Mouse (Mus musculus): ENCODE measurements around the gene Tas2r109. TPM values are rescaled to one million over a fixed set of nuclear protein-coding genes. Genes with fewer than 3 reads are reported as not detected.
"Not testable (repeated sequence)": the region's sequence is repeated elsewhere in the genome, so short reads cannot be mapped to it uniquely, and the experiment has no call there.

Gene Tas2r109
- not detected in 2 replicates for polyA plus RNA-seq (2014; fragmentation: Nextera tagmentation; extraction: Ambion mirVana)

DNA sequence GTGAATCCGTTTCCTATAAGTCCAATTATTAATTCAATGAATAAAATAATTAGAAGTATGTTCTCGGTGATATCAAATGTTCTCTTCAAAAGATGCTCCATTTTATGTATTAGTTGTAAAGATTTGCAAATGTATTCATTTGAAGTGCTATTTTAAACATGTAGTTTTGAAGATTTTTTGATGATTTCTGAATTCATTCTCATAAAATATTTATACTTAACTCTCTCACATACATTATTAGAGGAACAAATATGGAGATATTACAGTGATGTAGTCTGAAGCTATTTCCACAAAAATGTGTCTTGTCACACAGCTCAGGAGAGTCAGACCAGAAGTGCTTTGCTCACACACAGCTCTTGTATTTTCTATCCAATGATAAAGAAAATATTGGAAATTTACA lies at the start of gene Tas2r109:
Gene Tas2r109 (minus strand): TSS at position 101 of the 400 bp plus-strand sequence.
- no peak for DNase-seq (ENCODE audit: low spot score)
- no peaks in the 10 kb centered on the region for H3K27me3 ChIP-seq (replicated peaks; ENCODE audit: control insufficient read depth, insufficient read depth, low read length)

DNA sequence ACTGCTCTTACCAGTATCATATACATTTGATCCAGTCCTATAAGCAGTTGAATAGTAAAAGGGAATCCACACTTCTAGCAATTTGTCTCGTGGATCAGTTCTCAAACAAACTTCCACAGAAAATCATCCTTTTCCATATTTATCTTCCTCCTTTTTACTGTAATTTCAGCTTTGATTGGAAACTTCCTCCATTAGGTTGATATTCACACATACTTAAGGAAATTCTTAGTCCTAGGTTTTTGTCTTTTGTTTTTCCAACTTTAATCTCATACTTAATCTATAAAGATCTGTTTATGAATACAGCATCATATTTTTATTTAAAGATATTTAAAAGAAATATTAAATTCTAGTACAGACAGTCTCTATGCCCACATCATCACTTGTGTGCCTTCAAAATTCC lies 22.9 kb downstream of the Tas2r109 start, which contains the start of gene Tas2r131:
Gene Tas2r131 (minus strand): TSS at position 101 of the 400 bp plus-strand sequence.
- Histone ChIP-seq H3K36me3 (ENCODE audit: control insufficient read depth, insufficient read depth, low read length) (no peaks in the 10 kb centered on the region), H3K4me1 (ENCODE audit: control insufficient read depth, insufficient read depth, low read length) (no peaks in the 10 kb centered on the region), H3K27me3 (replicated peaks; ENCODE audit: control insufficient read depth, insufficient read depth, low read length) (no peaks in the 10 kb centered on the region), H3K27ac (replicated peaks; ENCODE audit: low read depth, low read length) (no peak within 1 kb of the TSS), H3K9me3 (ENCODE audit: control insufficient read depth, low read length) (no peaks in the 10 kb centered on the region), H3K9ac (ENCODE audit: low read depth, low read length) (no peak within 1 kb of the TSS), H3K4me3 (ENCODE audit: low read depth, low read length) (no peak within 1 kb of the TSS), H3K4me2 (ENCODE audit: low read depth, low read length) (no peak within 1 kb of the TSS)
- no peak for ATAC-seq (ENCODE audit: low read depth)
- no peak for DNase-seq (ENCODE audit: low spot score)
- whole genome bisulfite sequencing = 69% methylated on average over 1 of the region's 1 CpGs

More for the DNA sequence above, at the start of gene Tas2r109:
- Histone ChIP-seq H3K9me3 (ENCODE audit: control insufficient read depth, low read length) (no peaks in the 10 kb centered on the region), H3K36me3 (ENCODE audit: control insufficient read depth, insufficient read depth, low read length) (no peaks in the 10 kb centered on the region), H3K4me3 (ENCODE audit: low read depth, low read length) (no peak within 1 kb of the TSS), H3K4me2 (ENCODE audit: low read depth, low read length) (no peak within 1 kb of the TSS), H3K27ac (replicated peaks; ENCODE audit: low read depth, low read length) (no peak within 1 kb of the TSS), H3K9ac (ENCODE audit: low read depth, low read length) (no peak within 1 kb of the TSS), H3K4me1 (ENCODE audit: control insufficient read depth, insufficient read depth, low read length) (no peaks in the 10 kb centered on the region)
- ATAC-seq (ENCODE audit: low read depth) = no peak
- WGBS = 78% methylated on average over 2 of the region's 2 CpGs

DNA sequence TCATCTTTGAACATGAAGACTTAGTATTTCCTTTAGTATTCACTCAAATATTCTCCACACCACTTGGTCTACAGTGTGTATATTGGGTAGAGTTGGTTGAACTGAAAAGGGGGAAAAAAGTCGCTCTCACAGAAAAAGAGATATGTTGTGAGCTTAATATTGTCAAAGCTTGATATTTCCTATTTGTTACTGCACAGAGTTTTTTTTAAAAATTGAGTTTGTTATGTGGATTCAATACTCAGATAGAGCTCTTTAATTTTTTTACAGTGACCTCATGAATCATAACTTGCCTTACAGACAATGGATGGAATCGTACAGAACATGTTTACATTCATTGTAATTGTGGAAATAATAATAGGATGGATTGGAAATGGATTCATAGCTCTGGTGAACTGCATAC lies 30.0 kb downstream of the Tas2r109 start, which contains the start of gene Tas2r129:
Gene Tas2r129 (plus strand): TSS at position 301 of the 400 bp plus-strand sequence.
- WGBS = 69% methylated on average over 2 of the region's 2 CpGs
- H3K4me2 ChIP-seq (ENCODE audit: low read depth, low read length) = no peak within 1 kb of the TSS
- no peaks in the 10 kb centered on the region for H3K36me3 ChIP-seq (ENCODE audit: control insufficient read depth, insufficient read depth, low read length)
- H3K27ac ChIP-seq (replicated peaks; ENCODE audit: low read depth, low read length) = no peak within 1 kb of the TSS
- H3K9ac ChIP-seq (ENCODE audit: low read depth, low read length) = no peak within 1 kb of the TSS
- no peaks in the 10 kb centered on the region for H3K27me3 ChIP-seq (replicated peaks; ENCODE audit: control insufficient read depth, insufficient read depth, low read length)
- H3K4me3 ChIP-seq (ENCODE audit: low read depth, low read length) = no peak within 1 kb of the TSS
- H3K9me3 ChIP-seq (ENCODE audit: control insufficient read depth, low read length) = no peaks in the 10 kb centered on the region
- DNase-seq (ENCODE audit: low spot score) = no peak
- no peaks in the 10 kb centered on the region for H3K4me1 ChIP-seq (ENCODE audit: control insufficient read depth, insufficient read depth, low read length)
- no peak for ATAC-seq (ENCODE audit: low read depth)

DNA sequence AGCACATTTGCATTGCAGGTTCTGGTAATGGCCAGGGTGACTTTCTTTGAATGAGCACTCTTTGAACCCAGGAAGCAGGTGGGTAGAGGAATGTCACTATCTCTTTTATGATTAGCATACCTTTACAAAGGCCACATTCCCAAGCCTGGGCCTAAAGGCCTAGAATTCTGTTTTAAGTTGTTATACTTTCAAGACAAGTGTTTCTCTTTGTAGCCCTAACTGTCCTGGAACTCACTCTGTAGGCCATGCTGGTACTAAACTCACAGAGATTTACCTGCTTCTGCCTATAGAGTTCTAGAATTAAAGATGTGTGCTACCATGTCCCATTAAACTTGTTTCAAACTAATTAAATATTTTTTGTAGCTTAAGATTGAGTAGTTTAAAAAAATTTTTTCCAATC lies 39.4 kb downstream of the Tas2r109 start:
- H3K4me3 ChIP-seq (ENCODE audit: low read depth, low read length); H3K4me2 ChIP-seq (ENCODE audit: low read depth, low read length); H3K9me3 ChIP-seq (ENCODE audit: control insufficient read depth, low read length); DNase-seq (ENCODE audit: low spot score); H3K27me3 ChIP-seq (replicated peaks; ENCODE audit: control insufficient read depth, insufficient read depth, low read length); H3K36me3 ChIP-seq (ENCODE audit: control insufficient read depth, insufficient read depth, low read length); H3K9ac ChIP-seq (ENCODE audit: low read depth, low read length); ATAC-seq (ENCODE audit: low read depth); H3K4me1 ChIP-seq (ENCODE audit: control insufficient read depth, insufficient read depth, low read length); H3K27ac ChIP-seq (replicated peaks; ENCODE audit: low read depth, low read length): not testable (repeated sequence)

Other genes starting within 250 kb of the Tas2r109 start
- gene Tas2r115, start 242.9 kb downstream of the Tas2r109 start, polyA plus RNA-seq (2014; fragmentation: Nextera tagmentation; extraction: Ambion mirVana) = not detected in 2 replicates
- gene Tas2r124, start 226.2 kb downstream of the Tas2r109 start, polyA plus RNA-seq (2014; fragmentation: Nextera tagmentation; extraction: Ambion mirVana) = not detected in 2 replicates
- gene Tas2r102, start 218.8 kb downstream of the Tas2r109 start, polyA plus RNA-seq (2014; fragmentation: Nextera tagmentation; extraction: Ambion mirVana) = not detected in 2 replicates
- gene Tas2r136, start 202.8 kb downstream of the Tas2r109 start, polyA plus RNA-seq (2014; fragmentation: Nextera tagmentation; extraction: Ambion mirVana) = not detected in 2 replicates
- gene Tas2r117, start 178.1 kb downstream of the Tas2r109 start, polyA plus RNA-seq (2014; fragmentation: Nextera tagmentation; extraction: Ambion mirVana) = not detected in 2 replicates
- gene Tas2r123, start 133.8 kb downstream of the Tas2r109 start, polyA plus RNA-seq (2014; fragmentation: Nextera tagmentation; extraction: Ambion mirVana) = not detected in 2 replicates
- gene Tas2r116, start 125.5 kb downstream of the Tas2r109 start, polyA plus RNA-seq (2014; fragmentation: Nextera tagmentation; extraction: Ambion mirVana) = not detected in 2 replicates
- gene Tas2r110, start 113.0 kb downstream of the Tas2r109 start, polyA plus RNA-seq (2014; fragmentation: Nextera tagmentation; extraction: Ambion mirVana) = not detected in 2 replicates
- not detected in 2 replicates for gene Tas2r113, start 88.0 kb downstream of the Tas2r109 start, polyA plus RNA-seq (2014; fragmentation: Nextera tagmentation; extraction: Ambion mirVana)
- gene Tas2r125, start 71.3 kb downstream of the Tas2r109 start, polyA plus RNA-seq (2014; fragmentation: Nextera tagmentation; extraction: Ambion mirVana) = not detected in 2 replicates
- not detected in 2 replicates for gene Tas2r129, start 29.9 kb downstream of the Tas2r109 start, polyA plus RNA-seq (2014; fragmentation: Nextera tagmentation; extraction: Ambion mirVana)
- not detected in 2 replicates for gene Tas2r131, start 23.0 kb downstream of the Tas2r109 start, polyA plus RNA-seq (2014; fragmentation: Nextera tagmentation; extraction: Ambion mirVana)
- not detected in 2 replicates for gene Tas2r103, start 56.1 kb upstream of the Tas2r109 start, polyA plus RNA-seq (2014; fragmentation: Nextera tagmentation; extraction: Ambion mirVana)
- gene Tas2r140, start 74.9 kb upstream of the Tas2r109 start, polyA plus RNA-seq (2014; fragmentation: Nextera tagmentation; extraction: Ambion mirVana) = not detected in 2 replicates
- gene Smim10l1, start 123.9 kb upstream of the Tas2r109 start, polyA plus RNA-seq (2014; fragmentation: Nextera tagmentation; extraction: Ambion mirVana) = 67.6 and 69.7 TPM in 2 replicates